Mouse (Mus musculus) spleen, adult 2 months (tissue): Measurements from ENCODE around the gene Pbx3. TPM values are rescaled to one million over a fixed set of nuclear protein-coding genes. Genes with fewer than 3 reads are reported as not detected.

Experiments used
- DNase-seq, 2 experiments: peaks; one replicate each; pipeline versions ENCODE4 v3.0.0 to v3.0.0-alpha.2; 2012 to 2021; ENCODE audit warnings: low spot score in 2 of 2, low read depth in 1 of 2
- H3K27ac ChIP-seq: fragments of 200-500 bp; 2 replicates; pipeline ENCODE4 v1.5.1; 2012; ENCODE audit warnings: low read length, inconsistent platforms; ENCODE audit not compliant: insufficient read depth
- H3K27me3 ChIP-seq: fragments of 200-500 bp; 2 replicates; pipeline ENCODE4 v1.6.1; 2012; ENCODE audit warnings: mild to moderate bottlenecking, moderate library complexity, low read length, inconsistent platforms; ENCODE audit not compliant: control insufficient read depth, insufficient read depth
- H3K36me3 ChIP-seq: fragments of 200-500 bp; 2 replicates; pipeline ENCODE4 v1.6.1; 2012; ENCODE audit warnings: mild to moderate bottlenecking, low read length, inconsistent platforms; ENCODE audit not compliant: control insufficient read depth, insufficient read depth
- H3K4me1 ChIP-seq: fragments of 200-500 bp; 2 replicates; pipeline ENCODE4 v1.6.1; 2011; ENCODE audit warnings: inconsistent platforms; ENCODE audit not compliant: control insufficient read depth, insufficient read depth, insufficient read length
- H3K4me3 ChIP-seq: fragments of 200-500 bp; 2 replicates; pipeline ENCODE4 v1.5.1; 2011; ENCODE audit warnings: mild to moderate bottlenecking, inconsistent platforms; ENCODE audit not compliant: insufficient read depth, insufficient read length; ENCODE audit errors: extremely low read depth
- CTCF ChIP-seq: fragments of 200-500 bp; IDR thresholded peaks from 2 replicates; pipeline ENCODE4 v1.5.1; 2011; ENCODE audit warnings: mild to moderate bottlenecking, inconsistent platforms; ENCODE audit not compliant: insufficient read depth, insufficient read length, insufficient replicate concordance; ENCODE audit errors: extremely low read depth
- POLR2A ChIP-seq: fragments of 200-500 bp; IDR thresholded peaks from 2 replicates; pipeline ENCODE4 v1.6.1; 2011; ENCODE audit warnings: low read depth, low read length, inconsistent platforms
- WGBS: fragments of 180-500 bp; shearing (Covaris S2); methylation state at CpG from one replicate; pipeline ENCODE4 v1.1.7; 2018; 5-methylcytosine and 5-hydroxymethylcytosine counted together
- polyA plus RNA-seq: library from polyadenylated mRNA; depleted of rRNA; stranded (reverse); fragments of >200 nt; gene quantifications from 2 replicates; pipeline ENCODE4 v1.2.3, GENCODE M21; 2012

The Pbx3 gene
- polyA plus RNA-seq, 1 experiment, result 4.3 TPM

GRCm38 (mm10) chr2:34399535-34399934 lies 26.6 kb upstream of the Pbx3 start:
- WGBS, result 79% methylated on average over 4 of the region's 4 CpGs
- no peak for DNase-seq
- TF ChIP-seq CTCF (no peak), POLR2A (no peak)
- Histone ChIP-seq H3K27ac (no peak overlapping the region), H3K27me3 (no peaks in the 10 kb centered on the region), H3K36me3 (no peaks in the 10 kb centered on the region), H3K4me3 (no peak overlapping the region), H3K4me1 (no peaks in the 10 kb centered on the region)

DNA sequence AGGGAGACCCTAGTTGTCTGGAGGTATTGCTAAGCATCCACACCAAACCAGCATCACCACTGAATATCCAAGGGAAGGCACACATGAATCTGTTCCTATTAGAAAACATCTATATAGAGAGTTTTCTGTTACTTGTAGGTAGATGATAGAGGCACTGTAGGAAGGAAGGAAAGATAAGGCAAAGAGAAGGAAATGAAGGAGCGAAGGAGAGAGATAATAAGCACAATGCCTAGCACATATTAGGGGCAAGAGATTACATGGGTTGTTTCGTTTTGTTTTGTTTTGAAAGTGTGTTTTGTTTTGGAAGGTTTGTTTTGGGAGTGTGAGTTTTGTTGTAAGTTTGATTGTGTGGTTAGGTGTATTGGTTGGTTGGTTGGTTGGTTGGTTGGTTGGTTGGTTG lies 6.0 kb upstream of the Pbx3 start:
- WGBS, result 86% methylated on average over 2 of the region's 2 CpGs
- Histone ChIP-seq H3K4me1 (no peaks in the 10 kb centered on the region), H3K36me3 (no peaks in the 10 kb centered on the region), H3K27me3 (no peaks in the 10 kb centered on the region), H3K27ac (no peak overlapping the region), H3K4me3 (no peak overlapping the region)
- TF ChIP-seq POLR2A, result no peak
- no peak for TF ChIP-seq CTCF
- no peak for DNase-seq

GRCm38 (mm10) chr2:34374349-34374748 lies 1.4 kb upstream of the Pbx3 start:
- Histone ChIP-seq H3K36me3 (no peaks in the 10 kb centered on the region), H3K4me1 (peaks cover 4% of the 10 kb centered on the region; the same call in 1 of the 2 replicates), H3K27ac (no peak overlapping the region), H3K4me3 (no peak overlapping the region), H3K27me3 (peaks cover 16% of the 10 kb centered on the region)
- no peak for DNase-seq
- 77% methylated on average over 2 of the region's 2 CpGs for WGBS
- TF ChIP-seq CTCF (no peak), POLR2A (no peak)

GRCm38 (mm10) chr2:34373886-34374285 lies 944 bp upstream of the Pbx3 start:
- WGBS, result 72% methylated on average over 3 of the region's 3 CpGs
- peaks cover 16% of the 10 kb centered on the region for H3K27me3 ChIP-seq
- DNase-seq, result no peak
- H3K4me1 ChIP-seq, result peaks cover 4% of the 10 kb centered on the region; the same call in 1 of the 2 replicates
- no peaks in the 10 kb centered on the region for H3K36me3 ChIP-seq
- H3K4me3 ChIP-seq, result no peak overlapping the region
- no peak overlapping the region for H3K27ac ChIP-seq
- TF ChIP-seq POLR2A (no peak), CTCF (no peak)

- Histone ChIP-seq H3K4me1 (peaks cover 4% of the 10 kb centered on the region; the same call in 1 of the 2 replicates), H3K4me3 (peak overlapping the region; percentile 76), H3K36me3 (no peaks in the 10 kb centered on the region), H3K27me3 (peaks cover 16% of the 10 kb centered on the region), H3K27ac (peak overlapping the region; percentile 65)
- TF ChIP-seq CTCF (no peak), POLR2A (no peak)
- DNase-seq, result peak in 1 of 2 experiments; percentile 42
- WGBS, result under 1% methylated on average over 94 of the region's 118 CpGs
These were observed 1.3 kb downstream of the Pbx3 start for GRCm38 (mm10) chr2:34371441-34372304.

- peak overlapping the region; percentile 76 for H3K4me3 ChIP-seq
- TF ChIP-seq CTCF (no peak), POLR2A (no peak)
- H3K27ac ChIP-seq, result peak overlapping the region; percentile 61
- no peaks in the 10 kb centered on the region for H3K36me3 ChIP-seq
- H3K27me3 ChIP-seq, result peaks cover 16% of the 10 kb centered on the region
- WGBS, result 4% methylated on average over 42 of the region's 42 CpGs
- peaks cover 4% of the 10 kb centered on the region; the same call in 1 of the 2 replicates for H3K4me1 ChIP-seq
- no peak for DNase-seq
These were observed 2.1 kb downstream of the Pbx3 start for GRCm38 (mm10) chr2:34370725-34371440.

DNA sequence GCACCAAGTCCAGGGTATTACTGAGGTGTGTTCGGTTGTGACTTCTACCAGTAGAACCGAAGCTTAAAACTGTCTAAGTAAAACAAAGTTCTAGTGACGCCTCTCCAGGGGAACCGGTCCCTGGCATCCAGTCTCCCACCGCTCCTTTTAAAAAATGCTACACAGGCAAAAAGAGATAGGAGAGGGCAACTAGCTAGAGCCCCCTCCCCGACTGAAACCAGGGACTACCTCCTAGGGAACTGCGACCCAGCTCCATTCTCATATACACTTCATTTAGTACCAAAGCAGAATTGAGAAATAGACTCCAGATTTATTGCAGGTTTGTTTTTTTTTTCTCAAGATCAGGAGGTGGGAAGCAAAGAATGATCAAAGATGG lies 2.6 kb downstream of the Pbx3 start:
- no peak for TF ChIP-seq POLR2A
- TF ChIP-seq CTCF, result no peak
- WGBS, result 78% methylated on average over 7 of the region's 7 CpGs
- Histone ChIP-seq H3K27ac (no peak overlapping the region), H3K4me3 (peak overlapping the region; percentile 18; the same call in 1 of the 2 replicates), H3K4me1 (peaks cover 4% of the 10 kb centered on the region; the same call in 1 of the 2 replicates), H3K36me3 (no peaks in the 10 kb centered on the region), H3K27me3 (peaks cover 16% of the 10 kb centered on the region)
- no peak for DNase-seq
